Comparison of ENCODE assay signal across 10 mouse cellular contexts in the genomic region with DNA sequence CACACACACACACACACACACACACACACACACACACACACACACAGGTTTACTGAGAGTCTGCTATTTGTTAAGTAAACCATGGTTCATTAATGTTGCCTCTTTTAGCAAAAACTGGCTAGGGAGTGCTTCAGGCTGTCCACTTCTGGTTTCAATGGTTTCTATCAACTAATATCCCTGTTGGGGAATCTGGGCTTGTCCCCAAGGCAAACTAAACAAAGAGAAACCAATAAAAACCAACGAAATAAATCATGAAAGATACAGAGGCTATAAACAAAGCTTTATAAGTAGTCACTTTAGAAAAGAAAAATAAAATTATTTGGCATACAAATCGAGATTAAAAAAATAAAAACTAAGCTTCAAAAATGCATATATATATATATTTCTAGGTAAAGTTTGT.
"Had no signal": no experiment of that assay in that cellular context is flagged by ENCODE, and none has a peak within 500 bp of the region (broad histone marks: within the 10 kb centered on the region; RNA-seq: fewer than 3 reads in every experiment).

No protein-coding gene starts in this region.

- ATAC-seq: intestine, embryonic 16.5 days had no signal

- H3K27ac ChIP-seq: liver, embryonic 14.5 days; midbrain, embryonic 10.5 days had no signal

- H3K36me3 ChIP-seq: limb, embryonic 12.5 days; midbrain, embryonic 10.5 days; neural tube, embryonic 15.5 days had no signal

- H3K27me3 ChIP-seq: limb, embryonic 12.5 days; neural tube, embryonic 15.5 days had no signal

- H3K9me3 ChIP-seq: limb, embryonic 12.5 days; midbrain, embryonic 10.5 days; neural tube, embryonic 15.5 days had no signal

- H3K9ac ChIP-seq: limb, embryonic 12.5 days; liver, embryonic 14.5 days; neural tube, embryonic 15.5 days had no signal

- H3K4me1 ChIP-seq: midbrain, embryonic 10.5 days had no signal

- H3K4me3 ChIP-seq: limb, embryonic 12.5 days; midbrain, embryonic 10.5 days; myocyte; neural tube, embryonic 15.5 days had no signal

- DNase-seq: layer of hippocampus, adult 9-11 months; layer of hippocampus, postnatal 36 days; right cerebral cortex, adult 18-20 months; thymus, postnatal 36 days had no signal
